Comparison of ENCODE assay signal across 1 mouse cellular context in the genomic region with DNA sequence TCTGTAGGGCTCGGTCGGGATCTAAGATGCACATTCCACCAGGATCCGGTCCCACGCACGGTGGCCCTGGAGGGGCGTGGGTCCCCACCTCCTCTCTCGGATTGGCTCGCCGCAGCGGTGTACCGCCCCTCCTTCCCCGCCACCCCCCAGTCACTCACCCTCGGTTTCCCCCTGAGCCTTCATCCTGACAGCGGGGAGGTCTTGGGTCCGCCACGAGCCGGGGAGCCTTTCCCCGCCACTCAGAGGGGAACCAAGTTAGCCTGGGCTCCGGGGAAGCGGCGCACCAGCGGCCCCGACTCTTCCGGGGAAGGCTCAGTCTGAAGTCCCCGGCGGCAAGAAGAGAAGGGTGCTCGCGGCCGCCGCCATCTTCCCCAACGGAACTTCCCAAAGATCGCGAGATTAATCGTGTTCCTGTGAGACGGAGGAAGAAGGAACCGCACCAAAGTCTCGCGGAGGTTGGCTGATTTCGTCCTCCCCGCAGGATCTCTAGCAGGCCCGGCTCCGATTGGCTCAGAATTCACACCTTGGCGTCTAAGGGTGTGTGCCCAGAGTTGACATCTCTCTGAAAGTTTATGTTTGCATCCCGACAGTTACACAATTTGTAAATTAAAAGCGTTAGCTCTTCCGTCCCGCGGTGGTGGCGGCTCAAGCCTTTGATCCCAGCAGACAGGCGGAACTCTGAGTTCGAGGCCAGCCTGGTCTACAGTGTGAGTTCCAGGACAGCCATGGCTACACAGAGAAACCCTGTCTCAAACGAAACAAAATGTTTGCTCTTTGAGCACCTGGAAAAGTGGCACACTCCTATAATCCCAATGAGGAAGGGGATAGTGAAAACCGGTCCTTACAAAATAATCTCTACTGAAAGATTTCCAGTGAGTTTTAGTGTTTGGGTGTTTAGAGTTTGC.
TF ChIP-seq lines count a peak whose summit lies in the region.

Gene Med1 (minus strand): TSS at position 393 of the 905 bp plus-strand sequence.

TF ChIP-seq in CH12.LX, 34 proteins besides CTCF, POLR2A, EP300 and RAD21 (continued from another document):
- TF ChIP-seq NELFE (IDR thresholded peaks at IDR 0.05; ENCODE audit: low read depth, low read length) (peak; percentile 98), SMC3 (IDR thresholded peaks at IDR 0.05; ENCODE audit: low read depth, low read length) (no peak), ZMIZ1 (IDR thresholded peaks at IDR 0.05; ENCODE audit: low read depth, low read length) (peak; percentile 97), JUND (conservative IDR thresholded peaks at IDR 0.05; ENCODE audit: low read depth, low read length) (no peak), MYC (IDR thresholded peaks at IDR 0.05; ENCODE audit: low read depth, low read length) (peak; percentile 11; the same call in 1 of the 2 replicates), USF1 (IDR thresholded peaks at IDR 0.05; ENCODE audit: low read depth, low read length) (no peak), MAFK (IDR thresholded peaks at IDR 0.05; ENCODE audit: insufficient replicate concordance, low read length) (no peak), MAZ (IDR thresholded peaks at IDR 0.05; ENCODE audit: low read depth, low read length) (no peak), POLR2AphosphoS2 (IDR thresholded peaks at IDR 0.05; ENCODE audit: low read depth, low read length) (peak; percentile 92; the same call in 1 of the 2 replicates), GABPA (IDR thresholded peaks at IDR 0.05; ENCODE audit: insufficient replicate concordance, low read depth, low read length) (no peak; the same call in 1 of the 2 replicates), TCF12 (IDR thresholded peaks at IDR 0.05; ENCODE audit: low read depth, low read length) (peak; percentile 99), ETS1 (conservative IDR thresholded peaks at IDR 0.05; ENCODE audit: low read depth, low read length) (no peak), CHD2 (IDR thresholded peaks at IDR 0.05; ENCODE audit: low read length) (peak; percentile 99), UBTF (IDR thresholded peaks at IDR 0.05; ENCODE audit: low read depth, low read length) (peak; percentile 48; the same call in 1 of the 2 replicates), ZNF384 (IDR thresholded peaks at IDR 0.05; ENCODE audit: low read depth, low read length) (no peak), MXI1 (IDR thresholded peaks at IDR 0.05; ENCODE audit: low read depth, low read length) (peak; percentile 91), HCFC1 (IDR thresholded peaks at IDR 0.05; ENCODE audit: low read depth, low read length) (peak; percentile 88), ZC3H11A (IDR thresholded peaks at IDR 0.05; ENCODE audit: low read depth, low read length) (no peak), MAX (IDR thresholded peaks at IDR 0.05; ENCODE audit: low read length) (peak; percentile 47), ELF1 (IDR thresholded peaks at IDR 0.05; ENCODE audit: low read depth, low read length) (peak; percentile 94), BHLHE40 (IDR thresholded peaks at IDR 0.05; ENCODE audit: low read depth, low read length) (no peak; the same call in 1 of the 2 replicates), CHD1 (IDR thresholded peaks at IDR 0.05; ENCODE audit: low read depth, low read length) (no peak), JUN (IDR thresholded peaks at IDR 0.05; ENCODE audit: insufficient read depth, low read depth, low read length) (no peak)
